Mouse (Mus musculus) MN1 (cell line): ENCODE results near the gene Zcrb1.
A peak's percentile ranks its signal among the peaks of the same experiment; 100 is the strongest.

Experiments used
- DNase-seq: peaks from one replicate; pipeline ENCODE4 v3.0.0-alpha.2; 2016; ENCODE audit warnings: low spot score

Zcrb1 gene

DNA sequence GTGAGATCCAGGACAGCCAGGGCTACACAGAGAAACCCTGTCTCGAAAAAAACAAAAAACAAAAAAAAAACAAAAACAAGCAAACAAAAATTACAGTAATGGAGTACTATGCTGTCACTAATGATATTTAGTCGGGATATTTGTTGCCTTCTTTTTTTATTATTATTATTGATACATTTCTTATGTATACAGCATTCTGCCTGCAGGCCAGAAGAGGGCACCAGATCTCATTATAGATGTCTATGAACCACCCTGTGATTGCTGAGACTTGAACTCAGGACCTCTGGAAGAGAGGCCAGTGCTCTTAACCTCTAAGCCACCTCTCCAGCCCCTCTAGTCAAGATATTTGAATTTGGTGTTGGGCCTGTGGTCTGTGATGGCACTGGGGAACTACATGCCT is 26.3 kb downstream of the Zcrb1 start:
- no peak for DNase-seq

DNA sequence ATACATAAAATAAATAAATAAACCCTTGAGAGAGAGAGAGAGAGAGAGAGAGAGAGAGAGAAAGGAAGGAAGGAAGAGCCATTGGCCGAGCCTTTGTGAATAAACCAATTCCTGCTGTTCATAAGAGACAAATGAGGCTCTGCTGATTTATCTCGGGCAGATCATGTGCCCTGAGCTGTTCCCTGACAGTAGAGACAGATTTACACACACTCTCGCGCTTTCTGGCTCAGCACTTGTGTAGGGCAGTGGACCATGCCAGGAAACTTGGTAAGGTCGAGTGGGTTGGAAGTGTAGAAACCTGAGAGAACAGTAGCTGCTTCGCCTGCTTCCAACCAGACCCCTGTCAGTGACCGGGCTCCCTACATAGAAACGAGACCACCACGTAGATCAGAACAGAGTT is 29.6 kb downstream of the Zcrb1 start:
- no peak for DNase-seq

DNA sequence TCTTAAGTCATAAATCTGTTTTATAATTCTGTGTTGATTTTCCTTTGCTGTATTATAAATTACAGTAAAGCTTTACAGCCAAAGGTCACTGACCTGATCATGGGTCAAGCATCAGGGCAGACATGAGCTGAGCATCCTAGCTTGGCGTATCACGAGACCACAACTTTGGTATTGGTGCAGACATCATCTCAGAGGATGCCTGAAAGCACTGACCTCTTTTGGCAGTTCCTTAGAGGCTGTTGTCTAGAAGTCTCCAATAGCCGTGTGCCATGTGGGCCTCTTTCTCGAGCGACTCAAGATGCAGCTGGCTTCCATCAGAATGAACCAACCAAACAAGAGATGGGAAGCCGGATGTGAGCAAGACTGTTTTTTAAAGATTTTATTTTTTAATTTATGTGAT is 32.6 kb downstream of the Zcrb1 start:
- no peak for DNase-seq

DNA sequence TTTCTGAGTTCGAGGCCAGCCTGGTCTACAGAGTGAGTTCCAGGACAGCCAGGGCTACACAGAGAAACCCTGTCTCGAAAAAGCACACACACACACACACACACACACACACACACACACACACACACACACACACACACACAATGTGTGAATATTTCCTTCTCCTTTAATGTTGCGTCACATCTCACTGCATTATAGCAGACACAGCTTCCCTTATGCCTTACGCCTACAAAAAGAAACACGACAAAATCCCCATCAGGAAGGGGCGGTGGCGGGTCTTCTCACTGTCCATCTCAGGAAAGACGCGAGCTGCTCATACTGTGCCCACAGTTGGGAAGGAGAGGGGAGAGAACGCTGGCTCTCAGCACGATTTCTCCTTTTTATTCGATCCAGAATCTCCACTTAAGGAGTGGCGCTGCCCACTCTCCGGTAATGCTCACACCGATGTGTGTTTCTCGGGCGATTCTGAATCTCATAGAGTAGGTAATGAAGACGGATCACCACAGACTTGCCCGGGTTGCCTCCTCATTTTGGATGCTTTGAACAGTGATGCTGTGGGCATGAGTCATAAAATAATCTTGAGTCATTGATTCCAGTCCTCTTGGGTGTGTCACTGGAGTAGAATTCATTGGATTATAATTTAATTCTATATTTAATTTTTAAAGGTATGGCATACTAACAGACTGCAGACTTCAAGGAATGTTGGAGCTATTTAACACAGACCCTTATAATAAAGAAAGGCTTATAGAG is 39.6 kb downstream of the Zcrb1 start:
- DNase-seq = no peak

DNA sequence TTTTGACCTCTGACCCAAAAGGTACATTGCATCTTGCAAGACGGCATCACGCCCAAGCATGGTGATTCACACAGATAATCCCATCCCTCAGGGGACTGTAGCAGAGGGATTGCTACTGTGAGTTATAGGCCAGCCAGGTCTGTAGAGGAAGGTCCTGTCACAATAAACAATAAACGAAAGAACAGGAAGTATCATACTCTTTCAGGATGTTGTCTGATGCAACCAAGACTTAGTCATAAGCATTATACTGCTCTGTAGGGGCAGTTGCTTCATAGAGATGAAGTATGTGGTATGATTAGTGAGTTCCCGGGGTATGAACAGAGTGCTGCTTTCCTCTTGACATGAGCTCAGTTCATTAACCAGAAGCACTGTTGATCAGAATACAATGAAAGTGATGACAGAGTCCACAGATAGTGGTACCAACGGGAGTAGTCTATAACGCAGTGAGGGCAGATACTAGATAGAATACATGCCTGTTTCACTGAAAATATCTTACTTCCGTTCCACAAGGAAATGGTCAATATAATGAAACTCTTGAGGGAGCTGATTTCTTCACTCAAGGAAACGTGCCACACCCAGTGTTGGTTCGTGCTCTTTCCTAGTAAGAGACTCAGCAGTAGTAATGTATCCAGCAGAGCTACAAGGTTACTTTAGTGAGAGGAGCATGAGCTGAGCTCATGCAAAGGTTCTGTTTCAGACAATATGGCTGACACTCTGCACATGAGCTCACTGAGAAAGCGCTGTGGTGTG is 57.3 kb downstream of the Zcrb1 start:
- peak; percentile 26 for DNase-seq

DNA sequence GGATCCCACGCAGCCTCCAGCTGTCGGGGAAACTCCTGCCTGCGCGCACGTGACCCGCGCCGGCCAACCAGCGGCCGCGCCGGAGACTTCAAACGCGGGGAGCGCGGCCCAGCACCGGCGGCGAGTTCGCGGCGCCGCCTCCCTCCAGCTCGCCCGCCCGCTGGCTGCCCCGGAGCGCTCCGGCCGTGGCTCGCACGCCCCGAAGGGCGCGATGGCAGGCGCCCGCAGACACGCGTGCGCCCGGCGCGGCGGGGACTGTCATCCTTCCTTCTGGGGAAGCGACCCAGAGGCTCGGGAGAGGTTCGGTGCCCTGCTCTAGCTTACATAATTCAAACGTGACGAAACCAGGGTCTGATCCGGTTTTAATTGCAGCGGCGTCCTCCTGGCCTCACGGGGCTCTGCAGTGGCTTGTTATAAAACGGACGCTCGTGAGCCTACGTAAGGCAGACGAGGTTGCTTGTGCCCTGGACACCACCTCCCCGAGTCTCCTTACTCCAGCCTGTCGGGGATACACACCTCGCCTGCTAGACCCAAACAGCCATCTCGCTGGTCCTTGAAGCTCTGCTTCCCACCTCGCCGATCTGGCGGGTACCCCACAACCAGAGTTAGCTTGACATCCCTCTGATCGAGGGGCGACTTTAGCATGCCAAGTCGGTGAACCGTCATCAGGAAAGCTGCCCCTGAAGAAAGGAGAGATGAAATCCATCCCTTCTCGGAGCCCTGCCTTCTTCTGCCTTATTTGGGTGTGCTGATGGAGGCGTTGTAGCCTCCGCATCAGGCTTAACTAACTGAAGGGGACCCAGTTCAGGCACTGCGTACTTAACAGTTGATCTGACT is 61.0 kb downstream of the Zcrb1 start, which contains the start of gene Yaf2:
Gene Yaf2, minus strand, starts transcription at position 11 of the 837 bp plus-strand sequence.
- peak; percentile 95 for DNase-seq

DNA sequence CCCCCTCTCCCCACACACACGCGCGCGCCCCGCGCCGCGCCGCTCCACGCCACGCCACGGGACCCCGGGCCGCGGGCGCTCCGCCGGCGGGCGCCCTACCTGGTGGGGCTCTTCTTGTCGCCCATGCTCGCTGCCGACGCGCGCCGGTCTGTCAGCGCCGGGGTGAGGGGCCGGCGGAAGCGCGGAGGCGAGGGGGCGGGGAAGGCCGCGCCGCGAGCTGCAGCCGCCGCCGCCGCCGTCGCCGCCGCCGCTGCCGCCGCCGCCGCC is 61.5 kb downstream of the Zcrb1 start:
- no peak for DNase-seq
